Mouse (Mus musculus): Measurements from ENCODE around the gene Wfdc3. TPM values are rescaled to one million over a fixed set of nuclear protein-coding genes. Genes with fewer than 3 reads are reported as not detected.

Wfdc3 gene
- polyA plus RNA-seq, 1 experiment from 2014 or later: 2.4 TPM

- Histone ChIP-seq H3K27ac (replicated peaks) (peak within 1 kb of the TSS; percentile 87), H3K4me1 (replicated peaks) (peaks cover 54% of the 10 kb centered on the region), H3K4me2 (peak within 1 kb of the TSS; percentile 99), H3K36me3 (replicated peaks) (peaks cover 16% of the 10 kb centered on the region), H3K9ac (peak within 1 kb of the TSS; percentile 74), H3K9me3 (replicated peaks) (no peaks in the 10 kb centered on the region), H3K27me3 (peaks cover 45% of the 10 kb centered on the region), H3K4me3 (replicated peaks) (peak within 1 kb of the TSS; percentile 68)
- WGBS (ENCODE audit: insufficient replicate concordance): under 1% methylated on average over 89 of the region's 89 CpGs
- peak; percentile 88 for ATAC-seq (ENCODE audit: insufficient read depth)
Observed at GRCm38 (mm10) chr2:164785481-164786387, 40.0 kb upstream of the Wfdc3 start, which contains the start of gene Snx21. Gene Snx21, plus strand, starts transcription at chr2:164785823.

GRCm38 (mm10) chr2:164784869-164785420 lies 39.2 kb upstream of the Wfdc3 start:
- Histone ChIP-seq H3K36me3 (replicated peaks) (peaks cover 15% of the 10 kb centered on the region), H3K4me3 (replicated peaks) (peak overlapping the region; percentile 68), H3K9me3 (replicated peaks) (no peaks in the 10 kb centered on the region), H3K27ac (replicated peaks) (peak overlapping the region; percentile 87), H3K4me2 (peak overlapping the region; percentile 99), H3K27me3 (peaks cover 53% of the 10 kb centered on the region), H3K9ac (peak overlapping the region; percentile 74), H3K4me1 (replicated peaks) (peaks cover 49% of the 10 kb centered on the region)
- no peak for ATAC-seq (ENCODE audit: insufficient read depth)
- 5% methylated on average over 7 of the region's 7 CpGs for WGBS (ENCODE audit: insufficient replicate concordance)

GRCm38 (mm10) chr2:164783926-164784581 lies 38.3 kb upstream of the Wfdc3 start:
- Histone ChIP-seq H3K4me1 (replicated peaks) (peaks cover 48% of the 10 kb centered on the region), H3K36me3 (replicated peaks) (0 out of 2 replicates have a peak, but pooled peaks cover 8% of the 10 kb centered on the region), H3K9ac (no peak overlapping the region), H3K27me3 (peaks cover 62% of the 10 kb centered on the region), H3K27ac (replicated peaks) (no peak overlapping the region), H3K4me2 (no peak overlapping the region), H3K9me3 (replicated peaks) (no peaks in the 10 kb centered on the region), H3K4me3 (replicated peaks) (no peak overlapping the region)
- 70% methylated on average over 7 of the region's 7 CpGs for WGBS (ENCODE audit: insufficient replicate concordance)
- no peak for ATAC-seq (ENCODE audit: insufficient read depth)

- peaks cover 79% of the 10 kb centered on the region for H3K27me3 ChIP-seq
- H3K4me3 ChIP-seq (replicated peaks): no peak overlapping the region
- H3K36me3 ChIP-seq (replicated peaks): no peaks in the 10 kb centered on the region
- peaks cover 29% of the 10 kb centered on the region for H3K4me1 ChIP-seq (replicated peaks)
- H3K4me2 ChIP-seq: no peak overlapping the region
- ATAC-seq (ENCODE audit: insufficient read depth): no peak
- no peak overlapping the region for H3K9ac ChIP-seq
- no peak overlapping the region for H3K27ac ChIP-seq (replicated peaks)
- H3K9me3 ChIP-seq (replicated peaks): no peaks in the 10 kb centered on the region
- WGBS (ENCODE audit: insufficient replicate concordance): 61% methylated on average over 4 of the region's 4 CpGs
Observed at GRCm38 (mm10) chr2:164781876-164782275, 36.1 kb upstream of the Wfdc3 start.

GRCm38 (mm10) chr2:164779481-164780086 lies 33.9 kb upstream of the Wfdc3 start, which contains the start of gene Tnnc2:
Gene Tnnc2, minus strand, starts transcription at chr2:164779967.
- peaks cover 72% of the 10 kb centered on the region for H3K27me3 ChIP-seq
- no peak for ATAC-seq (ENCODE audit: insufficient read depth)
- H3K9me3 ChIP-seq (replicated peaks): no peaks in the 10 kb centered on the region
- 71% methylated on average over 8 of the region's 8 CpGs for WGBS (ENCODE audit: insufficient replicate concordance)
- H3K4me1 ChIP-seq (replicated peaks): peaks cover 12% of the 10 kb centered on the region
- H3K27ac ChIP-seq (replicated peaks): no peak within 1 kb of the TSS
- H3K4me2 ChIP-seq: no peak within 1 kb of the TSS
- no peak within 1 kb of the TSS for H3K4me3 ChIP-seq (replicated peaks)
- no peak within 1 kb of the TSS for H3K9ac ChIP-seq
- H3K36me3 ChIP-seq (replicated peaks): no peaks in the 10 kb centered on the region

- no peak for ATAC-seq (ENCODE audit: insufficient read depth)
- H3K36me3 ChIP-seq (replicated peaks): 0 out of 2 replicates have a peak, but pooled peaks cover under 1% of the 10 kb centered on the region
- no peak overlapping the region for H3K27ac ChIP-seq (replicated peaks)
- 73% methylated on average over 7 of the region's 7 CpGs for WGBS (ENCODE audit: insufficient replicate concordance)
- H3K4me2 ChIP-seq: no peak overlapping the region
- H3K27me3 ChIP-seq: peaks cover 66% of the 10 kb centered on the region
- H3K9ac ChIP-seq: no peak overlapping the region
- H3K9me3 ChIP-seq (replicated peaks): no peaks in the 10 kb centered on the region
- H3K4me3 ChIP-seq (replicated peaks): no peak overlapping the region
- H3K4me1 ChIP-seq (replicated peaks): peaks cover 14% of the 10 kb centered on the region
Observed at GRCm38 (mm10) chr2:164778809-164779208, 33.1 kb upstream of the Wfdc3 start.

GRCm38 (mm10) chr2:164778015-164778287 lies 32.2 kb upstream of the Wfdc3 start:
- no peak for ATAC-seq (ENCODE audit: insufficient read depth)
- no peak overlapping the region for H3K4me2 ChIP-seq
- H3K9ac ChIP-seq: no peak overlapping the region
- H3K27ac ChIP-seq (replicated peaks): no peak overlapping the region
- H3K4me3 ChIP-seq (replicated peaks): no peak overlapping the region
- no peaks in the 10 kb centered on the region for H3K9me3 ChIP-seq (replicated peaks)
- H3K27me3 ChIP-seq: peaks cover 62% of the 10 kb centered on the region
- WGBS (ENCODE audit: insufficient replicate concordance): 82% methylated on average over 11 of the region's 11 CpGs
- peaks cover 22% of the 10 kb centered on the region for H3K4me1 ChIP-seq (replicated peaks)
- H3K36me3 ChIP-seq (replicated peaks): peaks cover 9% of the 10 kb centered on the region

GRCm38 (mm10) chr2:164777246-164778014 lies 31.7 kb upstream of the Wfdc3 start:
- Histone ChIP-seq H3K27ac (replicated peaks) (no peak overlapping the region), H3K4me2 (no peak overlapping the region), H3K9ac (no peak overlapping the region), H3K4me1 (replicated peaks) (peaks cover 28% of the 10 kb centered on the region), H3K4me3 (replicated peaks) (no peak overlapping the region), H3K9me3 (replicated peaks) (no peaks in the 10 kb centered on the region), H3K36me3 (replicated peaks) (peaks cover 14% of the 10 kb centered on the region), H3K27me3 (peaks cover 58% of the 10 kb centered on the region)
- WGBS (ENCODE audit: insufficient replicate concordance): 69% methylated on average over 30 of the region's 30 CpGs
- no peak for ATAC-seq (ENCODE audit: insufficient read depth)

GRCm38 (mm10) chr2:164776801-164777200 lies 31.1 kb upstream of the Wfdc3 start:
- WGBS (ENCODE audit: insufficient replicate concordance): 55% methylated on average over 17 of the region's 17 CpGs
- Histone ChIP-seq H3K27ac (replicated peaks) (no peak overlapping the region), H3K36me3 (replicated peaks) (peaks cover 20% of the 10 kb centered on the region), H3K9ac (no peak overlapping the region), H3K4me1 (replicated peaks) (peaks cover 34% of the 10 kb centered on the region), H3K4me2 (no peak overlapping the region), H3K9me3 (replicated peaks) (no peaks in the 10 kb centered on the region), H3K4me3 (replicated peaks) (no peak overlapping the region), H3K27me3 (peaks cover 57% of the 10 kb centered on the region)
- ATAC-seq (ENCODE audit: insufficient read depth): no peak

- H3K27me3 ChIP-seq: peaks cover 55% of the 10 kb centered on the region
- H3K4me3 ChIP-seq (replicated peaks): no peak overlapping the region
- WGBS (ENCODE audit: insufficient replicate concordance): 77% methylated on average over 6 of the region's 6 CpGs
- peaks cover 27% of the 10 kb centered on the region for H3K36me3 ChIP-seq (replicated peaks)
- no peak for ATAC-seq (ENCODE audit: insufficient read depth)
- no peak overlapping the region for H3K9ac ChIP-seq
- no peaks in the 10 kb centered on the region for H3K9me3 ChIP-seq (replicated peaks)
- no peak overlapping the region for H3K4me2 ChIP-seq
- peaks cover 40% of the 10 kb centered on the region for H3K4me1 ChIP-seq (replicated peaks)
- H3K27ac ChIP-seq (replicated peaks): no peak overlapping the region
Observed at GRCm38 (mm10) chr2:164776130-164776529, 30.4 kb upstream of the Wfdc3 start.
